Mouse (Mus musculus) lung, postnatal 0 days (tissue): Measurements from ENCODE around the gene Sema4g. TPM values are rescaled to one million over a fixed set of nuclear protein-coding genes. Genes with fewer than 3 reads are reported as not detected.
A peak's percentile ranks its signal among the peaks of the same experiment; 100 is the strongest.

ENCODE experiments used
- ATAC-seq: fragments of 200-750 bp; cut with Nextera tagmentation; 2 replicates; pipeline ENCODE4 v1.8.0; 2017; ENCODE audit warnings: moderate library complexity
- DNase-seq: peaks from one replicate; pipeline ENCODE4 v3.0.0-alpha.2; 2016; ENCODE audit warnings: low spot score
- H3K27ac ChIP-seq: fragments of 300-500 bp; sonication (generic); 2 replicates; pipeline ENCODE4 v1.5.1; 2014; ENCODE audit warnings: antibody characterized with exemption, mild to moderate bottlenecking, low read length, mixed read lengths
- H3K27me3 ChIP-seq: fragments of 300-500 bp; sonication (generic); replicated peaks from 2 replicates; pipeline ENCODE4 v1.6.1; 2014; ENCODE audit warnings: low read length, mixed read lengths; ENCODE audit not compliant: insufficient read depth
- H3K36me3 ChIP-seq: fragments of 300-500 bp; sonication (generic); 2 replicates; pipeline ENCODE4 v1.6.1; 2014; ENCODE audit warnings: low read length, mixed read lengths; ENCODE audit not compliant: insufficient read depth
- H3K4me1 ChIP-seq: fragments of 300-500 bp; sonication (generic); 2 replicates; pipeline ENCODE4 v1.6.1; 2014; ENCODE audit warnings: antibody characterized with exemption, low read depth, low read length, mixed read lengths; ENCODE audit not compliant: insufficient read depth
- H3K4me2 ChIP-seq: fragments of 300-500 bp; sonication (generic); replicated peaks from 2 replicates; pipeline ENCODE4 v1.6.1; 2014; ENCODE audit warnings: low read depth, mild to moderate bottlenecking, low read length, moderate library complexity, mixed read lengths
- H3K4me3 ChIP-seq: fragments of 300-500 bp; sonication (generic); 2 replicates; pipeline ENCODE4 v1.5.1; 2014; ENCODE audit warnings: low read depth, low read length
- H3K9ac ChIP-seq: fragments of 300-500 bp; sonication (generic); replicated peaks from 2 replicates; pipeline ENCODE4 v1.6.1; 2014; ENCODE audit warnings: low read depth, mild to moderate bottlenecking
- H3K9me3 ChIP-seq: fragments of 300-500 bp; sonication (generic); 2 replicates; pipeline ENCODE4 v1.6.1; 2016; ENCODE audit warnings: low read length, mixed read lengths
- CTCF ChIP-seq: IDR thresholded peaks from 2 replicates; pipeline ENCODE4 v1.5.1; 2016; ENCODE audit warnings: antibody characterized with exemption, mild to moderate bottlenecking
- EP300 ChIP-seq: IDR thresholded peaks from 2 replicates; pipeline ENCODE4 v1.6.1; 2016; ENCODE audit warnings: antibody characterized with exemption, mild to moderate bottlenecking, control low read depth
- WGBS: fragments of 180-500 bp; shearing (Covaris S2); extraction: QIAGEN DNeasy Blood & Tissue Kit; methylation state at CpG from one replicate; pipeline ENCODE4 v1.1.7; 2014; 5-methylcytosine and 5-hydroxymethylcytosine counted together
- polyA plus RNA-seq: library from polyadenylated mRNA; unstranded; fragments of >200 nt; fragmentation: Nextera tagmentation; extraction: Ambion mirVana; gene quantifications from 2 replicates; pipeline ENCODE4 v1.2.1, GENCODE M21; 2015

Sema4g gene
- polyA plus RNA-seq, 1 experiment from 2014 or later = 0.47 TPM

GRCm38 (mm10) chr19:45047935-45048643 is 59.2 kb downstream of the Sema4g start:
- ATAC-seq (peak; percentile 89), DNase-seq (peak; percentile 98)
- Histone ChIP-seq H3K36me3 (peaks cover 11% of the 10 kb centered on the region; the same call in 1 of the 2 replicates), H3K4me3 (peak overlapping the region; percentile 57), H3K27ac (peak overlapping the region; percentile 99), H3K9ac (peak overlapping the region; percentile 65), H3K4me2 (peak overlapping the region; percentile 67), H3K27me3 (peaks cover 17% of the 10 kb centered on the region; the same call in 1 of the 2 replicates), H3K9me3 (no peaks in the 10 kb centered on the region), H3K4me1 (peaks cover 7% of the 10 kb centered on the region)
- TF ChIP-seq CTCF = 0 out of 2 replicates have a peak, but pooled peaks have one; percentile 5
- TF ChIP-seq EP300 = peak; percentile 69
- 6% methylated on average over 11 of the region's 11 CpGs for WGBS

- Histone ChIP-seq H3K9ac (peak overlapping the region; percentile 65), H3K4me1 (peaks cover 7% of the 10 kb centered on the region), H3K27me3 (peaks cover 17% of the 10 kb centered on the region; the same call in 1 of the 2 replicates), H3K9me3 (no peaks in the 10 kb centered on the region), H3K27ac (peak overlapping the region; percentile 99), H3K4me3 (peak overlapping the region; percentile 57), H3K36me3 (peaks cover 11% of the 10 kb centered on the region; the same call in 1 of the 2 replicates), H3K4me2 (peak overlapping the region; percentile 67)
- DNase-seq (peak; percentile 16), ATAC-seq (no peak)
- WGBS = 78% methylated on average over 12 of the region's 12 CpGs
- TF ChIP-seq EP300 (no peak), CTCF (no peak)
Measured at GRCm38 (mm10) chr19:45048644-45049365, 59.9 kb downstream of the Sema4g start.

GRCm38 (mm10) chr19:45049523-45049922 is 60.6 kb downstream of the Sema4g start:
- no peak overlapping the region for H3K4me2 ChIP-seq
- H3K4me3 ChIP-seq = no peak overlapping the region
- DNase-seq (no peak), ATAC-seq (no peak)
- no peak overlapping the region for H3K9ac ChIP-seq
- TF ChIP-seq EP300 = no peak
- no peak for TF ChIP-seq CTCF
- peak overlapping the region; percentile 99; the same call in 1 of the 2 replicates for H3K27ac ChIP-seq
- WGBS = 66% methylated on average over 9 of the region's 9 CpGs
- peaks cover 11% of the 10 kb centered on the region; the same call in 1 of the 2 replicates for H3K36me3 ChIP-seq
- peaks cover 7% of the 10 kb centered on the region for H3K4me1 ChIP-seq
- H3K9me3 ChIP-seq = no peaks in the 10 kb centered on the region
- peaks cover 15% of the 10 kb centered on the region; the same call in 1 of the 2 replicates for H3K27me3 ChIP-seq

Other genes with a start within 250 kb of the Sema4g start
- not detected in 2 replicates for gene Pax2, start 233.1 kb upstream of the Sema4g start, polyA plus RNA-seq
- gene Slf2, start 58.0 kb upstream of the Sema4g start, polyA plus RNA-seq = 10.6 and 11.6 TPM in 2 replicates
- gene Twnk, start 16.6 kb downstream of the Sema4g start, polyA plus RNA-seq = 7.5 and 7.9 TPM in 2 replicates
- gene Mrpl43, start 17.3 kb downstream of the Sema4g start, polyA plus RNA-seq = 62.6 and 63.3 TPM in 2 replicates
- gene Lzts2, start 25.3 kb downstream of the Sema4g start, polyA plus RNA-seq = 56.0 and 59.4 TPM in 2 replicates
- 0.12 and 0.13 TPM in 2 replicates for gene Pdzd7, start 56.6 kb downstream of the Sema4g start, polyA plus RNA-seq
- gene Sfxn3, start 58.4 kb downstream of the Sema4g start, polyA plus RNA-seq = 45.6 and 53.0 TPM in 2 replicates
- 11.2 and 12.8 TPM in 2 replicates for gene Kazald1, start 86.1 kb downstream of the Sema4g start, polyA plus RNA-seq
- not detected in 2 replicates for gene Tlx1, start 161.6 kb downstream of the Sema4g start, polyA plus RNA-seq
- not detected in 2 replicates for gene Lbx1, start 246.7 kb downstream of the Sema4g start, polyA plus RNA-seq